Mouse (Mus musculus) neural tube, embryonic 15.5 days (tissue): Measurements from ENCODE around the gene Pakap. TPM values are rescaled to one million over a fixed set of nuclear protein-coding genes. Genes with fewer than 3 reads are reported as not detected.

ENCODE experiments used
- ATAC-seq: fragments of 200-750 bp; cut with Nextera tagmentation; 2 replicates; pipeline ENCODE4 v1.8.0; 2017; ENCODE audit warnings: mild to moderate bottlenecking, moderate TSS enrichment, moderate library complexity; ENCODE audit not compliant: low FRiP score
- H3K27ac ChIP-seq: fragments of 300-500 bp; sonication (generic); replicated peaks from 2 replicates; pipeline ENCODE4 v1.5.1; 2015; ENCODE audit warnings: mild to moderate bottlenecking, inconsistent platforms
- H3K27me3 ChIP-seq: fragments of 300-500 bp; sonication (generic); replicated peaks from 2 replicates; pipeline ENCODE4 v1.6.1; 2015; ENCODE audit warnings: inconsistent platforms
- H3K36me3 ChIP-seq: fragments of 300-500 bp; sonication (generic); 2 replicates; pipeline ENCODE4 v1.6.1; 2015; ENCODE audit warnings: inconsistent platforms
- H3K4me1 ChIP-seq: fragments of 300-500 bp; sonication (generic); 2 replicates; pipeline ENCODE4 v1.6.1; 2015; ENCODE audit warnings: inconsistent platforms
- H3K4me2 ChIP-seq: fragments of 300-500 bp; sonication (generic); 2 replicates; pipeline ENCODE4 v1.6.1; 2015; ENCODE audit warnings: inconsistent platforms, mild to moderate bottlenecking, moderate library complexity
- H3K4me3 ChIP-seq: fragments of 300-500 bp; sonication (generic); replicated peaks from 2 replicates; pipeline ENCODE4 v1.5.1; 2015; ENCODE audit warnings: mild to moderate bottlenecking, inconsistent platforms
- H3K9ac ChIP-seq: fragments of 300-500 bp; sonication (generic); replicated peaks from 2 replicates; pipeline ENCODE4 v1.6.1; 2015; ENCODE audit warnings: mild to moderate bottlenecking, inconsistent platforms
- H3K9me3 ChIP-seq: fragments of 300-500 bp; sonication (generic); replicated peaks from 2 replicates; pipeline ENCODE4 v1.6.1; 2016; ENCODE audit warnings: inconsistent platforms
- WGBS: fragments of 180-500 bp; shearing (Covaris S2); methylation state at CpG from one replicate; pipeline ENCODE4 v1.1.7; 2015; ENCODE audit warnings: mixed read lengths; 5-methylcytosine and 5-hydroxymethylcytosine counted together
- polyA plus RNA-seq: library from polyadenylated mRNA; unstranded; fragments of >200 nt; fragmentation: Nextera tagmentation; extraction: Ambion mirVana; gene quantifications from 2 replicates; pipeline ENCODE4 v1.2.1, GENCODE M21; 2015

The Pakap gene
- polyA plus RNA-seq, 1 experiment from 2014 or later: 10.4 TPM

- no peaks in the 10 kb centered on the region for H3K36me3 ChIP-seq
- WGBS: 87% methylated on average over 12 of the region's 12 CpGs
- no peaks in the 10 kb centered on the region for H3K9me3 ChIP-seq
- H3K4me2 ChIP-seq: no peak overlapping the region
- H3K27ac ChIP-seq: no peak overlapping the region
- no peak overlapping the region for H3K4me3 ChIP-seq
- H3K27me3 ChIP-seq: no peaks in the 10 kb centered on the region
- no peak overlapping the region for H3K9ac ChIP-seq
- peaks cover 18% of the 10 kb centered on the region for H3K4me1 ChIP-seq
- ATAC-seq: no peak
Measured at GRCm38 (mm10) chr4:57677916-57678315, 109.9 kb downstream of the Pakap start.

GRCm38 (mm10) chr4:57678991-57679457, 111.0 kb downstream of the Pakap start:
- WGBS: 81% methylated on average over 9 of the region's 9 CpGs
- no peak overlapping the region for H3K4me3 ChIP-seq
- no peak overlapping the region for H3K27ac ChIP-seq
- no peaks in the 10 kb centered on the region for H3K9me3 ChIP-seq
- H3K27me3 ChIP-seq: no peaks in the 10 kb centered on the region
- H3K36me3 ChIP-seq: no peaks in the 10 kb centered on the region
- H3K4me2 ChIP-seq: no peak overlapping the region
- no peak overlapping the region for H3K9ac ChIP-seq
- ATAC-seq: no peak
- H3K4me1 ChIP-seq: peaks cover 13% of the 10 kb centered on the region

- Histone ChIP-seq H3K4me2 (no peak overlapping the region), H3K4me1 (peaks cover 5% of the 10 kb centered on the region; the same call in 1 of the 2 replicates), H3K27me3 (no peaks in the 10 kb centered on the region), H3K9me3 (no peaks in the 10 kb centered on the region), H3K36me3 (no peaks in the 10 kb centered on the region), H3K27ac (no peak overlapping the region), H3K4me3 (no peak overlapping the region), H3K9ac (no peak overlapping the region)
- 42% methylated on average over 12 of the region's 12 CpGs for WGBS
- no peak for ATAC-seq
Measured at GRCm38 (mm10) chr4:57680186-57680585, 112.2 kb downstream of the Pakap start.

- no peak overlapping the region for H3K4me3 ChIP-seq
- no peaks in the 10 kb centered on the region for H3K27me3 ChIP-seq
- no peaks in the 10 kb centered on the region for H3K4me1 ChIP-seq
- no peak for ATAC-seq
- H3K9ac ChIP-seq: no peak overlapping the region
- no peaks in the 10 kb centered on the region for H3K36me3 ChIP-seq
- no peaks in the 10 kb centered on the region for H3K9me3 ChIP-seq
- no peak overlapping the region for H3K27ac ChIP-seq
- 54% methylated on average over 12 of the region's 12 CpGs for WGBS
- H3K4me2 ChIP-seq: no peak overlapping the region
Measured at GRCm38 (mm10) chr4:57681511-57681910, 113.5 kb downstream of the Pakap start.

GRCm38 (mm10) chr4:57682341-57682740, 114.4 kb downstream of the Pakap start:
- Histone ChIP-seq H3K9ac (no peak overlapping the region), H3K27me3 (no peaks in the 10 kb centered on the region), H3K9me3 (no peaks in the 10 kb centered on the region), H3K27ac (no peak overlapping the region), H3K4me3 (no peak overlapping the region), H3K4me1 (no peaks in the 10 kb centered on the region), H3K4me2 (no peak overlapping the region), H3K36me3 (no peaks in the 10 kb centered on the region)
- no peak for ATAC-seq
- 92% methylated on average over 2 of the region's 2 CpGs for WGBS

GRCm38 (mm10) chr4:57682944-57683343, 115.0 kb downstream of the Pakap start:
- Histone ChIP-seq H3K4me2 (no peak overlapping the region), H3K9me3 (no peaks in the 10 kb centered on the region), H3K9ac (no peak overlapping the region), H3K4me3 (no peak overlapping the region), H3K4me1 (no peaks in the 10 kb centered on the region), H3K36me3 (no peaks in the 10 kb centered on the region), H3K27me3 (no peaks in the 10 kb centered on the region), H3K27ac (no peak overlapping the region)
- 90% methylated on average over 11 of the region's 11 CpGs for WGBS
- no peak for ATAC-seq

- no peak overlapping the region for H3K9ac ChIP-seq
- no peak overlapping the region for H3K27ac ChIP-seq
- ATAC-seq: no peak
- H3K36me3 ChIP-seq: no peaks in the 10 kb centered on the region
- H3K4me2 ChIP-seq: no peak overlapping the region
- 89% methylated on average over 12 of the region's 12 CpGs for WGBS
- H3K4me1 ChIP-seq: no peaks in the 10 kb centered on the region
- H3K27me3 ChIP-seq: no peaks in the 10 kb centered on the region
- H3K9me3 ChIP-seq: no peaks in the 10 kb centered on the region
- no peak overlapping the region for H3K4me3 ChIP-seq
Measured at GRCm38 (mm10) chr4:57684676-57685215, 116.8 kb downstream of the Pakap start.

GRCm38 (mm10) chr4:57686736-57687135, 118.8 kb downstream of the Pakap start:
- H3K4me2 ChIP-seq: no peak overlapping the region
- WGBS: 69% methylated on average over 3 of the region's 3 CpGs
- H3K9me3 ChIP-seq: no peaks in the 10 kb centered on the region
- no peaks in the 10 kb centered on the region for H3K4me1 ChIP-seq
- no peak for ATAC-seq
- H3K4me3 ChIP-seq: no peak overlapping the region
- no peak overlapping the region for H3K9ac ChIP-seq
- H3K36me3 ChIP-seq: no peaks in the 10 kb centered on the region
- H3K27me3 ChIP-seq: no peaks in the 10 kb centered on the region
- no peak overlapping the region for H3K27ac ChIP-seq

GRCm38 (mm10) chr4:57687583-57687982, 119.6 kb downstream of the Pakap start:
- Histone ChIP-seq H3K36me3 (no peaks in the 10 kb centered on the region), H3K27ac (no peak overlapping the region), H3K4me2 (no peak overlapping the region), H3K4me3 (no peak overlapping the region), H3K9ac (no peak overlapping the region), H3K27me3 (no peaks in the 10 kb centered on the region), H3K9me3 (no peaks in the 10 kb centered on the region), H3K4me1 (no peaks in the 10 kb centered on the region)
- WGBS: 85% methylated on average over 3 of the region's 3 CpGs
- no peak for ATAC-seq

GRCm38 (mm10) chr4:57688131-57688530, 120.2 kb downstream of the Pakap start:
- H3K4me2 ChIP-seq: no peak overlapping the region
- no peak for ATAC-seq
- H3K27me3 ChIP-seq: no peaks in the 10 kb centered on the region
- H3K27ac ChIP-seq: no peak overlapping the region
- H3K9ac ChIP-seq: no peak overlapping the region
- no peak overlapping the region for H3K4me3 ChIP-seq
- WGBS: 83% methylated on average over 9 of the region's 9 CpGs
- H3K4me1 ChIP-seq: no peaks in the 10 kb centered on the region
- no peaks in the 10 kb centered on the region for H3K9me3 ChIP-seq
- H3K36me3 ChIP-seq: no peaks in the 10 kb centered on the region

GRCm38 (mm10) chr4:57690001-57690400, 122.0 kb downstream of the Pakap start:
- H3K4me2 ChIP-seq: no peak overlapping the region
- WGBS: 80% methylated on average over 6 of the region's 6 CpGs
- no peak overlapping the region for H3K4me3 ChIP-seq
- no peaks in the 10 kb centered on the region for H3K4me1 ChIP-seq
- H3K9me3 ChIP-seq: no peaks in the 10 kb centered on the region
- H3K27ac ChIP-seq: no peak overlapping the region
- no peak overlapping the region for H3K9ac ChIP-seq
- no peak for ATAC-seq
- H3K27me3 ChIP-seq: no peaks in the 10 kb centered on the region
- no peaks in the 10 kb centered on the region for H3K36me3 ChIP-seq

- Histone ChIP-seq H3K9ac (no peak overlapping the region), H3K9me3 (no peaks in the 10 kb centered on the region), H3K4me3 (no peak overlapping the region), H3K27me3 (no peaks in the 10 kb centered on the region), H3K27ac (no peak overlapping the region), H3K4me2 (no peak overlapping the region), H3K36me3 (no peaks in the 10 kb centered on the region), H3K4me1 (no peaks in the 10 kb centered on the region)
- WGBS: 30% methylated on average over 1 of the region's 1 CpGs
- ATAC-seq: no peak
Measured at GRCm38 (mm10) chr4:57690805-57691204, 122.8 kb downstream of the Pakap start.
